In genomic region chr5:71595321-71595720, GRCm38 (mm10) we compare ENCODE assay signal across 22 mouse cellular contexts. TPM values are rescaled to one million over a fixed set of nuclear protein-coding genes. Genes with fewer than 3 reads are reported as not detected.
DNase-seq lines count a peak whose midpoint lies in the region; ATAC-seq and TF ChIP-seq lines count a peak whose summit lies in the region.
"Had no signal": no experiment of that assay in that cellular context is flagged by ENCODE, and none has a peak within 500 bp of the region (broad histone marks: within the 10 kb centered on the region; RNA-seq: fewer than 3 reads in every experiment).

No protein-coding gene starts in this region.

- H3K9me3 ChIP-seq in forebrain, embryonic 12.5 days = no peaks in the 10 kb centered on the region
- no peaks in the 10 kb centered on the region for H3K9me3 ChIP-seq in forebrain, embryonic 15.5 days
- H3K9me3 ChIP-seq in forebrain, embryonic 14.5 days (replicated peaks; ENCODE audit: control insufficient read depth, low read length) = no peaks in the 10 kb centered on the region
- no peaks in the 10 kb centered on the region for H3K9me3 ChIP-seq in forebrain, embryonic 10.5 days
- H3K9me3 ChIP-seq: embryonic facial prominence, embryonic 10.5 days; embryonic facial prominence, embryonic 12.5 days; G1E had no signal

- ATAC-seq in forebrain, embryonic 12.5 days (ENCODE audit: low FRiP score) = 0 out of 2 replicates have a peak, but pooled peaks have one; percentile 23
- no peak for ATAC-seq in forebrain, embryonic 15.5 days (replicated peaks)
- peak; percentile 63 for ATAC-seq in forebrain, embryonic 14.5 days
- ATAC-seq: activated CD4-positive, CD25-positive, alpha-beta regulatory T cell, adult 4 months; CD4-positive, CD25-positive, alpha-beta regulatory T cell, adult 4 months; forebrain, postnatal 0 days; Patski had no signal

- H3K4me1 ChIP-seq in forebrain, embryonic 12.5 days = no peaks in the 10 kb centered on the region
- no peaks in the 10 kb centered on the region for H3K4me1 ChIP-seq in forebrain, embryonic 15.5 days
- no peaks in the 10 kb centered on the region for H3K4me1 ChIP-seq in forebrain, embryonic 14.5 days (ENCODE audit: control insufficient read depth, insufficient read depth, low read length)
- H3K4me1 ChIP-seq in forebrain, embryonic 10.5 days = no peaks in the 10 kb centered on the region
- H3K4me1 ChIP-seq: embryonic facial prominence, embryonic 10.5 days; embryonic facial prominence, embryonic 12.5 days had no signal

- no peak for TF ChIP-seq CTCF in brain, embryonic 14.5 days (IDR thresholded peaks at IDR 0.05; ENCODE audit: borderline replicate concordance, extremely low read depth, insufficient read depth, insufficient read length)

- no peaks in the 10 kb centered on the region for H3K27me3 ChIP-seq in forebrain, embryonic 12.5 days
- H3K27me3 ChIP-seq in forebrain, embryonic 15.5 days = no peaks in the 10 kb centered on the region
- H3K27me3 ChIP-seq in forebrain, embryonic 14.5 days (replicated peaks; ENCODE audit: control insufficient read depth, insufficient read depth, low read length) = no peaks in the 10 kb centered on the region
- H3K27me3 ChIP-seq in forebrain, embryonic 10.5 days (ENCODE audit: poor library complexity, severe bottlenecking) = no peaks in the 10 kb centered on the region
- H3K27me3 ChIP-seq: CH12.LX; embryonic facial prominence, embryonic 12.5 days had no signal

- H3K4me2 ChIP-seq in forebrain, embryonic 12.5 days = no peak overlapping the region
- no peak overlapping the region for H3K4me2 ChIP-seq in forebrain, embryonic 15.5 days (replicated peaks)
- no peak overlapping the region for H3K4me2 ChIP-seq in forebrain, embryonic 14.5 days (ENCODE audit: low read length)
- H3K4me2 ChIP-seq: embryonic facial prominence, embryonic 12.5 days had no signal

- no peaks in the 10 kb centered on the region for H3K36me3 ChIP-seq in forebrain, embryonic 12.5 days (replicated peaks)
- no peaks in the 10 kb centered on the region for H3K36me3 ChIP-seq in forebrain, embryonic 15.5 days
- no peaks in the 10 kb centered on the region for H3K36me3 ChIP-seq in forebrain, embryonic 14.5 days (ENCODE audit: control insufficient read depth, insufficient read depth, low read length)
- H3K36me3 ChIP-seq in forebrain, embryonic 10.5 days (replicated peaks) = no peaks in the 10 kb centered on the region
- H3K36me3 ChIP-seq: embryonic facial prominence, embryonic 10.5 days; embryonic facial prominence, embryonic 12.5 days; G1E had no signal

- no peak overlapping the region for H3K4me3 ChIP-seq in forebrain, embryonic 12.5 days (replicated peaks)
- H3K4me3 ChIP-seq in forebrain, embryonic 15.5 days = no peak overlapping the region
- H3K4me3 ChIP-seq in forebrain, embryonic 14.5 days (ENCODE audit: low read depth, low read length) = no peak overlapping the region
- no peak overlapping the region for H3K4me3 ChIP-seq in forebrain, embryonic 10.5 days
- H3K4me3 ChIP-seq: embryonic facial prominence, embryonic 10.5 days; embryonic facial prominence, embryonic 12.5 days had no signal

- H3K9ac ChIP-seq in forebrain, embryonic 12.5 days = no peak overlapping the region
- H3K9ac ChIP-seq in forebrain, embryonic 15.5 days (replicated peaks) = no peak overlapping the region
- H3K9ac ChIP-seq in forebrain, embryonic 14.5 days (ENCODE audit: low read length) = no peak overlapping the region
- H3K9ac ChIP-seq: embryonic facial prominence, embryonic 12.5 days; forebrain, postnatal 0 days had no signal

- WGBS in forebrain, embryonic 12.5 days = 86% methylated on average over 2 of the region's 2 CpGs
- WGBS in forebrain, embryonic 15.5 days = 72% methylated on average over 2 of the region's 2 CpGs
- 88% methylated on average over 2 of the region's 2 CpGs for WGBS in forebrain, embryonic 14.5 days
- whole genome bisulfite sequencing in forebrain, embryonic 10.5 days = 97% methylated on average over 2 of the region's 2 CpGs

- no peak overlapping the region for H3K27ac ChIP-seq in forebrain, embryonic 12.5 days
- no peak overlapping the region for H3K27ac ChIP-seq in forebrain, embryonic 15.5 days (replicated peaks)
- H3K27ac ChIP-seq in forebrain, embryonic 14.5 days (ENCODE audit: low read depth, low read length) = no peak overlapping the region
- no peak overlapping the region for H3K27ac ChIP-seq in forebrain, embryonic 10.5 days
- H3K27ac ChIP-seq: embryonic facial prominence, embryonic 10.5 days; embryonic facial prominence, embryonic 12.5 days had no signal

- DNase-seq in forebrain, embryonic 14.5 days (ENCODE audit: low spot score) = peak; percentile 14
- no peak for DNase-seq in forebrain, embryonic 10.5 days (ENCODE audit: extremely low spot score, low spot score)
- DNase-seq in brain, embryonic 14.5 days (ENCODE audit: low read depth) = peak; percentile 39
- DNase-seq: adrenal gland, adult 8-10 months; adrenal gland, postnatal 25 days; B cell, adult 2 months; cerebellum, adult 11-12 months; cerebellum, adult 2 months; cerebellum, adult 9-10 months; cerebellum, postnatal 10 days; cerebellum, postnatal 25 days; forebrain, postnatal 0 days had no signal

- no peak for TF ChIP-seq POLR2A in brain, embryonic 14.5 days (IDR thresholded peaks at IDR 0.05; ENCODE audit: borderline replicate concordance, extremely low read depth, insufficient read depth, insufficient read length, poor library complexity, severe bottlenecking)

RNA-seq across cellular contexts. Expression of gene Cox7b2, which starts 47.3 kb away (rescaled TPM):
- not detected in 2 replicates for polyA plus RNA-seq in forebrain, embryonic 12.5 days (2016; fragmentation: Nextera tagmentation; extraction: Ambion mirVana)
- 0.34 and 0.89 TPM in 2 replicates for polyA plus RNA-seq in forebrain, embryonic 15.5 days (2015; fragmentation: Nextera tagmentation; extraction: Ambion mirVana)
- polyA plus RNA-seq in forebrain, embryonic 14.5 days (2014; fragmentation: Nextera tagmentation; extraction: Ambion mirVana) = 0.36 TPM in 1 of 2 replicates, not detected in the other
- 0.29 TPM in 1 of 2 replicates, not detected in the other for polyA plus RNA-seq in forebrain, embryonic 10.5 days (2016; fragmentation: Nextera tagmentation; extraction: Ambion mirVana)
- 0.21 and 0.33 TPM in 2 replicates for polyA plus RNA-seq in brain, embryonic 14.5 days (2012; rRNA removed)
- polyA plus RNA-seq: activated CD4-positive, CD25-positive, alpha-beta regulatory T cell, adult 4 months; CD4-positive, CD25-positive, alpha-beta regulatory T cell, adult 4 months; embryonic facial prominence, embryonic 10.5 days; embryonic facial prominence, embryonic 12.5 days; embryonic facial prominence, embryonic 14.5 days; G1E; Patski had no signal
